Mouse (Mus musculus) bone marrow macrophage, adult 2 months (primary cell): ENCODE measurements around the gene Ctnna2.

ENCODE experiments used
- CTCF ChIP-seq: IDR thresholded peaks from 2 replicates; pipeline ENCODE4 v1.5.1; 2012; ENCODE audit warnings: low read depth, mild to moderate bottlenecking, low read length, moderate library complexity
- POLR2A ChIP-seq: IDR thresholded peaks from 2 replicates; pipeline ENCODE4 v1.6.1; 2012; ENCODE audit warnings: mild to moderate bottlenecking, low read depth, low read length, borderline replicate concordance

DNA sequence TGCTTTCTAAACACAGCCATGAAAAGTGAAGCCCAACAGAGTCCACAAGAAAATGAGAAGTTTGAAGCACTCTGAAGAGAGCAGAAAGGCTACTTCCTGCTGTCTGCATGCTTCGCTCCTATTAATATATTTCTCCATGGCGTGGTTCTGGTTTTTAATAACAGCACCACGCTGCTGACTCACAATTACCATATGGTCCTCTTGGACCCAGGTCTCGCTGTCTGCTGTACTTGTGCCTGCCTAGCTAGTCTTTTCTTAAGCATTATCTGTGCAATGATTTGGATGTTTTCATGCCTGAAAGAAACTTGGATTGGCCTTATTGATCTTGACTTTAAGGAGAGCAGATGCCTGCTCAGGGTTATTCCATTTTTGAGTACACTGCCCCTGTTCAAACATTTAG, 28.2 kb downstream of the Ctnna2 start:
- no peak for TF ChIP-seq POLR2A
- no peak for TF ChIP-seq CTCF
